Mouse (Mus musculus): ENCODE data around the gene Ifih1.

GRCm38 (mm10) chr2:62651890-62652289 is 5.8 kb upstream of the Ifih1 start:
- TF ChIP-seq CTCF (IDR thresholded peaks at IDR 0.05; ENCODE audit: extremely low read depth, insufficient read depth, insufficient read length, insufficient replicate concordance) (no peak), POLR2A (IDR thresholded peaks at IDR 0.05; ENCODE audit: low read depth, low read length) (no peak)
